Mouse (Mus musculus): ENCODE results near the gene Olfr544.
A peak's percentile ranks its signal among the peaks of the same experiment; 100 is the strongest.
"Not testable (repeated sequence)": the region's sequence is repeated elsewhere in the genome, so short reads cannot be mapped to it uniquely, and the experiment has no call there.

The Olfr544 gene

GRCm38 (mm10) chr7:102488161-102488560 is at the start of gene Olfr544:
TSS of gene Olfr544 (minus strand) at chr7:102488313.
- no peak for DNase-seq

GRCm38 (mm10) chr7:102534449-102534848 is 46.3 kb upstream of the Olfr544 start, which contains the start of gene Olfr547:
TSS of gene Olfr547 (plus strand) at chr7:102534749.
- DNase-seq: no peak

GRCm38 (mm10) chr7:102529052-102529451 is 40.9 kb upstream of the Olfr544 start:
- no peak for DNase-seq

- DNase-seq: no peak
Observed at GRCm38 (mm10) chr7:102517051-102517335, 28.9 kb upstream of the Olfr544 start.

- DNase-seq: peak in 1 of 2 experiments; percentile 14
Observed at GRCm38 (mm10) chr7:102516261-102517050, 28.3 kb upstream of the Olfr544 start.

- DNase-seq: no peak
Observed at GRCm38 (mm10) chr7:102514144-102514543, 26.0 kb upstream of the Olfr544 start.

GRCm38 (mm10) chr7:102512814-102513435 is 24.8 kb upstream of the Olfr544 start:
- peak; percentile 57 to 73 for DNase-seq

GRCm38 (mm10) chr7:102511927-102512326 is 23.8 kb upstream of the Olfr544 start:
- DNase-seq: no peak

GRCm38 (mm10) chr7:102509726-102510125 is 21.6 kb upstream of the Olfr544 start:
- no peak for DNase-seq

GRCm38 (mm10) chr7:102508666-102509065 is 20.6 kb upstream of the Olfr544 start:
- DNase-seq: no peak

- DNase-seq: no peak
Observed at GRCm38 (mm10) chr7:102508066-102508465, 20.0 kb upstream of the Olfr544 start.

- peak; percentile 53 to 81 for DNase-seq
Observed at GRCm38 (mm10) chr7:102506848-102507247, 18.7 kb upstream of the Olfr544 start.

- no peak for DNase-seq
Observed at GRCm38 (mm10) chr7:102501986-102502385, 13.9 kb upstream of the Olfr544 start.

GRCm38 (mm10) chr7:102499473-102499872 is 11.4 kb upstream of the Olfr544 start, which contains the start of gene Olfr545:
TSS of gene Olfr545 (minus strand) at chr7:102499573.
- no peak for DNase-seq

GRCm38 (mm10) chr7:102494416-102494815 is 6.3 kb upstream of the Olfr544 start:
- not testable (repeated sequence) for DNase-seq

- DNase-seq: no peak
Observed at GRCm38 (mm10) chr7:102486105-102486504, 2.0 kb downstream of the Olfr544 start.

- not testable (repeated sequence) for DNase-seq
Observed at GRCm38 (mm10) chr7:102484766-102485165, 3.3 kb downstream of the Olfr544 start.

GRCm38 (mm10) chr7:102483665-102484064 is 4.4 kb downstream of the Olfr544 start:
- no peak for DNase-seq

GRCm38 (mm10) chr7:102481579-102481978 is 6.5 kb downstream of the Olfr544 start, which contains the start of gene Olfr543:
TSS of gene Olfr543 (minus strand) at chr7:102481679.
- no peak for DNase-seq

GRCm38 (mm10) chr7:102480821-102481220 is 7.3 kb downstream of the Olfr544 start:
- DNase-seq: no peak

- DNase-seq: peak; percentile 46 to 55
Observed at GRCm38 (mm10) chr7:102479368-102480078, 8.6 kb downstream of the Olfr544 start.

GRCm38 (mm10) chr7:102478926-102479325 is 9.2 kb downstream of the Olfr544 start:
- DNase-seq: no peak

- DNase-seq: no peak
Observed at GRCm38 (mm10) chr7:102478425-102478824, 9.7 kb downstream of the Olfr544 start.

- no peak for DNase-seq
Observed at GRCm38 (mm10) chr7:102477377-102477776, 10.7 kb downstream of the Olfr544 start.
